Mouse (Mus musculus): Measurements from ENCODE around the gene Dcun1d3. TPM values are rescaled to one million over a fixed set of nuclear protein-coding genes. Genes with fewer than 3 reads are reported as not detected.

The Dcun1d3 gene
- total and polyA plus RNA-seq, 3 experiments, result 3.2 to 5.2 (median 4.2) TPM

GRCm38 (mm10) chr7:119921054-119921453 is 25.0 kb upstream of the Dcun1d3 start:
- H3K27ac ChIP-seq (ENCODE audit: insufficient read depth, low read depth), result no peak overlapping the region
- no peak for TF ChIP-seq UBTF (IDR thresholded peaks at IDR 0.05; ENCODE audit: low read depth, low read length)
- TF ChIP-seq CTCF (conservative IDR thresholded peaks at IDR 0.05 in 1 of 2, IDR thresholded peaks at IDR 0.05 in 1 of 2; ENCODE audit: low read depth in 2 of 2, low read length in 2 of 2), result no peak
- TF ChIP-seq MAX (IDR thresholded peaks at IDR 0.05; ENCODE audit: low read length), result no peak
- no peak for TF ChIP-seq CHD2 (IDR thresholded peaks at IDR 0.05; ENCODE audit: low read length)
- no peak for TF ChIP-seq RCOR1 (conservative IDR thresholded peaks at IDR 0.05; ENCODE audit: low read depth, low read length)
- TF ChIP-seq MYC (IDR thresholded peaks at IDR 0.05; ENCODE audit: low read depth, low read length), result no peak
- in situ Hi-C loops (cut with MboI; ENCODE audit: low pct_ligation_motif_present, low pct_unique_long_range_greater_than_20kb, low sequenced_read_pairs), result no loop called here

GRCm38 (mm10) chr7:119920457-119920856 is 24.4 kb upstream of the Dcun1d3 start:
- peak; percentile 77 for DNase-seq (ENCODE audit: extremely low read depth)
- Histone ChIP-seq H3K27ac (ENCODE audit: insufficient read depth, low read depth) (no peak overlapping the region), H3K27me3 (replicated peaks) (no peaks in the 10 kb centered on the region), H3K36me3 (replicated peaks in 1 of 2; ENCODE audit: control insufficient read depth in 1 of 2, insufficient read depth in 1 of 2, low read length in 1 of 2) (no peaks in the 10 kb centered on the region), H3K9me3 (replicated peaks; ENCODE audit: low read length) (no peaks in the 10 kb centered on the region), H3K9ac (ENCODE audit: insufficient read depth, low read depth) (peak overlapping the region; percentile 33; the same call in 1 of the 2 replicates), H3K79me2 (replicated peaks; ENCODE audit: control insufficient read depth, extremely low read depth, insufficient read depth, poor library complexity, severe bottlenecking) (no peaks in the 10 kb centered on the region), H3K4me2 (ENCODE audit: insufficient read depth, low read depth, poor library complexity, severe bottlenecking) (peak overlapping the region; percentile 61; the same call in 1 of the 2 replicates), H3K4me1 (ENCODE audit: control insufficient read depth in 1 of 2, insufficient read depth in 2 of 2) (peaks cover 3 to 16% of the 10 kb centered on the region in 2 experiments), H3K4me3 (replicated peaks in 1 of 3; ENCODE audit: low read depth in 2 of 3, low read length in 2 of 3, poor library complexity in 1 of 3) (no peak overlapping the region)
- in situ Hi-C loops (cut with MboI; ENCODE audit: low pct_ligation_motif_present, low pct_unique_long_range_greater_than_20kb, low sequenced_read_pairs), result no loop called here
- dilution Hi-C loops (cut with MboI; ENCODE audit: extremely low pct_ligation_motif_present, extremely low pct_unique_long_range_greater_than_20kb, low sequenced_read_pairs), result no loop called here
- TF ChIP-seq MAZ (IDR thresholded peaks at IDR 0.05; ENCODE audit: low read depth, low read length), result no peak
- no peak for TF ChIP-seq CTCF (conservative IDR thresholded peaks at IDR 0.05 in 1 of 2, IDR thresholded peaks at IDR 0.05 in 1 of 2; ENCODE audit: low read depth in 2 of 2, low read length in 2 of 2)
- TF ChIP-seq GABPA (IDR thresholded peaks at IDR 0.05; ENCODE audit: insufficient replicate concordance, low read depth, low read length), result no peak
- TF ChIP-seq ZKSCAN1 (IDR thresholded peaks at IDR 0.05; ENCODE audit: borderline replicate concordance, low read depth, low read length), result no peak
- TF ChIP-seq CHD1 (IDR thresholded peaks at IDR 0.05; ENCODE audit: low read depth, low read length), result no peak
- no peak for TF ChIP-seq KAT2A (IDR thresholded peaks at IDR 0.05; ENCODE audit: insufficient replicate concordance, low read length)
- TF ChIP-seq NRF1 (IDR thresholded peaks at IDR 0.05; ENCODE audit: low read depth, low read length), result no peak
- TF ChIP-seq JUND (conservative IDR thresholded peaks at IDR 0.05; ENCODE audit: low read depth, low read length), result peak; percentile 61; the same call in 1 of the 2 replicates
- 0 out of 2 replicates have a peak, but pooled peaks have one; percentile 41 for TF ChIP-seq TBP (conservative IDR thresholded peaks at IDR 0.05; ENCODE audit: low read depth, low read length)
- no peak for TF ChIP-seq ZMIZ1 (IDR thresholded peaks at IDR 0.05; ENCODE audit: low read depth, low read length)
- TF ChIP-seq USF2 (conservative IDR thresholded peaks at IDR 0.05; ENCODE audit: low read depth, low read length), result no peak
- TF ChIP-seq ZC3H11A (IDR thresholded peaks at IDR 0.05; ENCODE audit: low read depth, low read length), result no peak
- 0 out of 2 replicates have a peak, but pooled peaks have one; percentile 19 for TF ChIP-seq TCF12 (IDR thresholded peaks at IDR 0.05; ENCODE audit: low read depth, low read length)
- TF ChIP-seq POLR2AphosphoS2 (IDR thresholded peaks at IDR 0.05; ENCODE audit: low read depth, low read length), result no peak
- no peak for TF ChIP-seq MAFK (IDR thresholded peaks at IDR 0.05; ENCODE audit: insufficient replicate concordance, low read length)
- TF ChIP-seq BHLHE40 (IDR thresholded peaks at IDR 0.05; ENCODE audit: low read depth, low read length), result no peak
- no peak for TF ChIP-seq ELF1 (IDR thresholded peaks at IDR 0.05; ENCODE audit: low read depth, low read length)
- TF ChIP-seq UBTF (IDR thresholded peaks at IDR 0.05; ENCODE audit: low read depth, low read length), result no peak
- no peak for TF ChIP-seq USF1 (IDR thresholded peaks at IDR 0.05; ENCODE audit: low read depth, low read length)
- no peak for TF ChIP-seq POLR2A (IDR thresholded peaks at IDR 0.05; ENCODE audit: low read depth, low read length)
- peak; percentile 57 for TF ChIP-seq JUN (IDR thresholded peaks at IDR 0.05; ENCODE audit: insufficient read depth, low read depth, low read length)
- TF ChIP-seq EP300 (IDR thresholded peaks at IDR 0.05; ENCODE audit: low read length), result no peak
- no peak for TF ChIP-seq SMC3 (IDR thresholded peaks at IDR 0.05; ENCODE audit: low read depth, low read length)
- TF ChIP-seq ETS1 (conservative IDR thresholded peaks at IDR 0.05; ENCODE audit: low read depth, low read length), result peak; percentile 26; the same call in 1 of the 2 replicates
- no peak for TF ChIP-seq MXI1 (IDR thresholded peaks at IDR 0.05; ENCODE audit: low read depth, low read length)
- no peak; the same call in 1 of the 2 replicates for TF ChIP-seq IRF4 (IDR thresholded peaks at IDR 0.05; ENCODE audit: low read depth, low read length)
- no peak for TF ChIP-seq PAX5 (IDR thresholded peaks at IDR 0.05; ENCODE audit: low read length)
- TF ChIP-seq CHD2 (IDR thresholded peaks at IDR 0.05; ENCODE audit: low read length), result no peak
- TF ChIP-seq MEF2A (IDR thresholded peaks at IDR 0.05; ENCODE audit: borderline replicate concordance, low read depth, low read length), result peak; percentile 98
- no peak for TF ChIP-seq E2F4 (IDR thresholded peaks at IDR 0.05; ENCODE audit: insufficient replicate concordance, low read depth, low read length)
- no peak for TF ChIP-seq MAX (IDR thresholded peaks at IDR 0.05; ENCODE audit: low read length)

More at GRCm38 (mm10) chr7:119921054-119921453, 25.0 kb upstream of the Dcun1d3 start:
- H3K4me2 ChIP-seq (ENCODE audit: insufficient read depth, low read depth, poor library complexity, severe bottlenecking), result peak overlapping the region; percentile 61; the same call in 1 of the 2 replicates
- no peaks in the 10 kb centered on the region for H3K79me2 ChIP-seq (replicated peaks; ENCODE audit: control insufficient read depth, extremely low read depth, insufficient read depth, poor library complexity, severe bottlenecking)
- peaks cover 3 to 16% of the 10 kb centered on the region in 2 experiments for H3K4me1 ChIP-seq (ENCODE audit: control insufficient read depth in 1 of 2, insufficient read depth in 2 of 2)
- DNase-seq (ENCODE audit: extremely low read depth), result no peak
- no peaks in the 10 kb centered on the region for H3K36me3 ChIP-seq (replicated peaks in 1 of 2; ENCODE audit: control insufficient read depth in 1 of 2, insufficient read depth in 1 of 2, low read length in 1 of 2)
- no peak overlapping the region for H3K4me3 ChIP-seq (replicated peaks in 1 of 3; ENCODE audit: low read depth in 2 of 3, low read length in 2 of 3, poor library complexity in 1 of 3)
- dilution Hi-C loops (cut with MboI; ENCODE audit: extremely low pct_ligation_motif_present, extremely low pct_unique_long_range_greater_than_20kb, low sequenced_read_pairs), result no loop called here
- no peaks in the 10 kb centered on the region for H3K27me3 ChIP-seq (replicated peaks)
- H3K9me3 ChIP-seq (replicated peaks; ENCODE audit: low read length), result no peaks in the 10 kb centered on the region
- no peak overlapping the region for H3K9ac ChIP-seq (ENCODE audit: insufficient read depth, low read depth)
